Mouse (Mus musculus): ENCODE measurements around the gene Tmed2. TPM values are rescaled to one million over a fixed set of nuclear protein-coding genes. Genes with fewer than 3 reads are reported as not detected.
"Not testable (repeated sequence)": the region's sequence is repeated elsewhere in the genome, so short reads cannot be mapped to it uniquely, and the experiment has no call there.

Gene Tmed2
- total and polyA plus RNA-seq, 2 experiments = 124 to 414 TPM

GRCm38 (mm10) chr5:124598224-124599174 is 58.0 kb downstream of the Tmed2 start:
- Histone ChIP-seq H3K36me3 (ENCODE audit: control insufficient read depth, insufficient read depth, low read length) (peaks cover 2% of the 10 kb centered on the region; the same call in 1 of the 2 replicates), H3K4me3 (ENCODE audit: insufficient read depth, low read depth, low read length) (peak overlapping the region; percentile 77), H3K27me3 (ENCODE audit: control insufficient read depth, insufficient read depth, low read length) (no peaks in the 10 kb centered on the region), H3K9ac (ENCODE audit: low read depth, low read length) (peak overlapping the region; percentile 27; the same call in 1 of the 2 replicates), H3K79me2 (ENCODE audit: control insufficient read depth, insufficient read depth, low read length) (no peaks in the 10 kb centered on the region), H3K4me1 (ENCODE audit: control insufficient read depth, insufficient read depth, low read length) (peaks cover 3% of the 10 kb centered on the region; the same call in 1 of the 2 replicates), H3K27ac (replicated peaks; ENCODE audit: insufficient read depth, low read depth, low read length) (no peak overlapping the region)
- TF ChIP-seq CTCF (IDR thresholded peaks at IDR 0.05; ENCODE audit: low read depth, low read length) = no peak
- 9% methylated on average over 30 of the region's 30 CpGs for WGBS
- DNase-seq (ENCODE audit: extremely low read depth, low read depth, low spot score) = peak; percentile 93

- not testable (repeated sequence) for H3K4me1 ChIP-seq (ENCODE audit: control insufficient read depth, insufficient read depth, low read length); H3K27ac ChIP-seq (replicated peaks; ENCODE audit: insufficient read depth, low read depth, low read length); H3K27me3 ChIP-seq (ENCODE audit: control insufficient read depth, insufficient read depth, low read length); H3K79me2 ChIP-seq (ENCODE audit: control insufficient read depth, insufficient read depth, low read length); DNase-seq (ENCODE audit: extremely low read depth, low read depth, low spot score); H3K4me3 ChIP-seq (ENCODE audit: insufficient read depth, low read depth, low read length); H3K36me3 ChIP-seq (ENCODE audit: control insufficient read depth, insufficient read depth, low read length); H3K9ac ChIP-seq (ENCODE audit: low read depth, low read length)
- 54% methylated on average over 8 of the region's 8 CpGs for WGBS
Observed at GRCm38 (mm10) chr5:124599726-124600125, 59.2 kb downstream of the Tmed2 start.

Other genes with a start within 250 kb of the Tmed2 start
- 2.3 and 3.4 TPM in 2 replicates for gene Mphosph9, start 212.7 kb upstream of the Tmed2 start, total RNA-seq (2014; rRNA removed)
- gene Mphosph9, start 212.7 kb upstream of the Tmed2 start, polyA plus RNA-seq (2012; rRNA removed) = 0.54 and 1.1 TPM in 2 replicates
- gene 2810006K23Rik, start 212.6 kb upstream of the Tmed2 start, total RNA-seq (2014; rRNA removed) = 6.3 and 7.3 TPM in 2 replicates
- 5.1 and 5.3 TPM in 2 replicates for gene 2810006K23Rik, start 212.6 kb upstream of the Tmed2 start, polyA plus RNA-seq (2012; rRNA removed)
- 13.4 and 14.2 TPM in 2 replicates for gene Cdk2ap1, start 177.6 kb upstream of the Tmed2 start, total RNA-seq (2014; rRNA removed)
- gene Cdk2ap1, start 177.6 kb upstream of the Tmed2 start, polyA plus RNA-seq (2012; rRNA removed) = 33.5 and 38.2 TPM in 2 replicates
- 33.1 and 36.6 TPM in 2 replicates for gene Sbno1, start 114.7 kb upstream of the Tmed2 start, total RNA-seq (2014; rRNA removed)
- gene Sbno1, start 114.7 kb upstream of the Tmed2 start, polyA plus RNA-seq (2012; rRNA removed) = 7.2 and 8.1 TPM in 2 replicates
- 9.6 and 13.2 TPM in 2 replicates for gene Kmt5a, start 100.8 kb upstream of the Tmed2 start, total RNA-seq (2014; rRNA removed)
- gene Kmt5a, start 100.8 kb upstream of the Tmed2 start, polyA plus RNA-seq (2012; rRNA removed) = 14.7 and 15.1 TPM in 2 replicates
- gene Rilpl2, start 62.3 kb upstream of the Tmed2 start, total RNA-seq (2014; rRNA removed) = 9.6 and 11.6 TPM in 2 replicates
- gene Rilpl2, start 62.3 kb upstream of the Tmed2 start, polyA plus RNA-seq (2012; rRNA removed) = 10.1 and 10.4 TPM in 2 replicates
- gene Snrnp35, start 57.6 kb upstream of the Tmed2 start, total RNA-seq (2014; rRNA removed) = 2.9 and 3.7 TPM in 2 replicates
- gene Snrnp35, start 57.6 kb upstream of the Tmed2 start, polyA plus RNA-seq (2012; rRNA removed) = 2.2 and 2.5 TPM in 2 replicates
- 1.4 and 1.6 TPM in 2 replicates for gene Rilpl1, start 9.3 kb upstream of the Tmed2 start, total RNA-seq (2014; rRNA removed)
- gene Rilpl1, start 9.3 kb upstream of the Tmed2 start, polyA plus RNA-seq (2012; rRNA removed) = 0.97 and 2.0 TPM in 2 replicates
- 3.0 and 3.8 TPM in 2 replicates for gene Ddx55, start 12.2 kb downstream of the Tmed2 start, total RNA-seq (2014; rRNA removed)
- gene Ddx55, start 12.2 kb downstream of the Tmed2 start, polyA plus RNA-seq (2012; rRNA removed) = 3.5 and 6.3 TPM in 2 replicates
- 10.5 and 13.0 TPM in 2 replicates for gene Eif2b1, start 38.4 kb downstream of the Tmed2 start, total RNA-seq (2014; rRNA removed)
- 12.0 and 13.2 TPM in 2 replicates for gene Eif2b1, start 38.4 kb downstream of the Tmed2 start, polyA plus RNA-seq (2012; rRNA removed)
- gene Gtf2h3, start 38.4 kb downstream of the Tmed2 start, total RNA-seq (2014; rRNA removed) = 11.9 and 12.2 TPM in 2 replicates
- 21.2 and 23.9 TPM in 2 replicates for gene Gtf2h3, start 38.4 kb downstream of the Tmed2 start, polyA plus RNA-seq (2012; rRNA removed)
- 10.8 and 11.7 TPM in 2 replicates for gene Atp6v0a2, start 87.9 kb downstream of the Tmed2 start, total RNA-seq (2014; rRNA removed)
- gene Atp6v0a2, start 87.9 kb downstream of the Tmed2 start, polyA plus RNA-seq (2012; rRNA removed) = 16.4 and 18.0 TPM in 2 replicates
- gene Dnah10, start 184.4 kb downstream of the Tmed2 start, total RNA-seq (2014; rRNA removed) = not detected in 2 replicates
- gene Dnah10, start 184.4 kb downstream of the Tmed2 start, polyA plus RNA-seq (2012; rRNA removed) = 0.02 TPM in 1 of 2 replicates, not detected in the other

All from liver, adult 2 months (tissue).